Mouse (Mus musculus): ENCODE data around the gene Pias4.

DNA sequence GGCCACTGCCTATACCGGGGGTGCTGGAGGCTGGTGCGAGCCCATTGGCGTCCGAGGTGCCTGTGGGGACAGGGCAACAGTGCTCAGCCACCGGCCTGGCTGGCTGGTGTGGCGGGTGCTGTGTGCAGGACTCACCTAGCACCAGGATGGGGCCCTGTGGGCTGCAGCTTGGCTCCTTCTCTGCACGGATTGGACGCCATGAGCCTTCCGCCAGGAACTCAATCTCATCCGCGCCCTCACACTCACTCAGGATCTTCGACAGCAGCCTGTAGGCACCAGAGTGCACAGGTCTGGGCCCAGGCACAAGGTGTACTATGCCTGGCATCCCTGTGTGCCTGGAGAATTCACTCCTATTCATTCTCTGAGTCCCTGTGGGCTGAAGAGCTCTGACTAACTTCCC lies 13.4 kb downstream of the Pias4 start:
- TF ChIP-seq CTCF (IDR thresholded peaks at IDR 0.05; ENCODE audit: low read depth, low read length) (no peak), POLR2A (IDR thresholded peaks at IDR 0.05; ENCODE audit: extremely low read depth, insufficient read depth, low read length) (no peak)
